Mouse (Mus musculus) heart, adult 2 months (tissue): ENCODE measurements at regions not wholly inside any gene's neighbourhood (a gene's known extent, or its start where the extent isn't known, plus 50 kb on each side); places are given as distances from the start of the nearest gene placed in this dataset.

ENCODE experiments used
- CTCF ChIP-seq: fragments of 200-600 bp; IDR thresholded peaks from 2 replicates; pipeline ENCODE4 v1.8.1; 2022; ENCODE audit warnings: antibody characterized with exemption, mild to moderate bottlenecking, moderate library complexity
- EP300 ChIP-seq: fragments of 200-500 bp; IDR thresholded peaks from 2 replicates; pipeline ENCODE4 v1.6.1; 2011; ENCODE audit warnings: low read depth, low read length, control low read depth; ENCODE audit not compliant: insufficient read depth
- POLR2A ChIP-seq: fragments of 200-500 bp; IDR thresholded peaks from 2 replicates; pipeline ENCODE4 v1.6.1; 2011; ENCODE audit warnings: mild to moderate bottlenecking, low read depth, low read length, control low read depth; ENCODE audit not compliant: insufficient read depth

- TF ChIP-seq POLR2A (no peak), CTCF (no peak), EP300 (no peak)
Observed at GRCm38 (mm10) chr13:119263561-119263960, 164.8 kb upstream of the Paip1 start.
